Mouse (Mus musculus) erythroblast, adult 5-6 weeks (primary cell): ENCODE measurements around the gene Sh2b1. TPM values are rescaled to one million over a fixed set of nuclear protein-coding genes. Genes with fewer than 3 reads are reported as not detected.
A peak's percentile ranks its signal among the peaks of the same experiment; 100 is the strongest.

Experiments used
- ATAC-seq: replicated peaks from 2 replicates; pipeline ENCODE4 v1.8.0; 2016; ENCODE audit warnings: moderate number of reproducible peaks, mild to moderate bottlenecking, moderate TSS enrichment, inconsistent platforms; ENCODE audit not compliant: poor library complexity, low FRiP score, severe bottlenecking
- total RNA-seq, 2 experiments: library from RNA; stranded (forward) in 1 of 2; stranded (reverse) in 1 of 2; fragments of 150-400 nt in 1 of 2; fragments of 200-764, 138-1000 nt in 1 of 2; gene quantifications; 2 replicates each; pipeline versions ENCODE4 v1.2.3 to v1.2.4; 2015 to 2017; ENCODE audit warnings: low replicate concordance in 2 of 2

Gene Sh2b1
- total RNA-seq, 2 experiments from 2014 or later, result 4.0 to 19.6 TPM

DNA sequence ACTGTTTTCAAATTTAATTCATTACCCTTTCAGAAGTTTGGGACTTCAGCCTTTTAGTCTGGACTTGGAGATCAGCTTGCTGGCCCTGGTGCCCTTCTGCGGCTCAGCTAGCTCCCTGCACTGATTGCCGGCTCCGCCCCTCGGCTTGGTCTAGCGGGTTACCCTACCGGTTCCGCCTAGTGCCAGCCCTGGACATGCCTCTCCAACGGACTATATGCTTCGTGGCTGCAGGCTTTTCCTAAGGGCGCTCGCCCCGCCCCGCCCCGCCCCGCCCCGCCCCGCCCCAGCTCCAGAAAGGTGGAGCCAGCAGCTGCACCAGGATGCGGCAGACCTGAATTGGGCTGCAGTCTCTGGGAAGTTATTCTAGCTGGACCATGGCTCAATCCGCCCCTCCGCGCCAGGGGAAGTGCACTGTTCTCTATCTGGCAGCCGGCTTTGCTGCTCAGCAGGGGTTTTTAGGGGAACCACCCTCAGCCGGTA, 7.2 kb upstream of the Sh2b1 start:
- ATAC-seq, result peak; percentile 71

DNA sequence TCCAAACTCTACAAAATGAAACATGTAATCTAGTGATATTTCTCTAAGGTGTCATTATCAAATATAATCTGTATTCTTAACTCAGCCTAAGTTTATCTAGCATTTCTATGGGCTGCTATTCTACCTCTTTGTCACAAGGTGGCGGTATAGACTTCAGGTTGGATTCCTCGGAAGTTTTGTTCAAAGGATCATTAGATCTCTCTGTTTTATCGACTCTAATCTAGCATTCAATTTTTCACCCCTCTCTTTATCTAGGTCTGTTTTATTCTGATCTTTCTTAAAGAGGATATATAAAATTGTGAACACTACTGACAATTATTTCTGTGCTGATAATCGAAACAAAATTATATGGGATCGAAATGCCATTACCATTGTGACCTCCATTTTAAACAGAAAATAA, 6.5 kb upstream of the Sh2b1 start:
- 0 out of 2 replicates have a peak, but pooled peaks have one; percentile 56 for ATAC-seq

DNA sequence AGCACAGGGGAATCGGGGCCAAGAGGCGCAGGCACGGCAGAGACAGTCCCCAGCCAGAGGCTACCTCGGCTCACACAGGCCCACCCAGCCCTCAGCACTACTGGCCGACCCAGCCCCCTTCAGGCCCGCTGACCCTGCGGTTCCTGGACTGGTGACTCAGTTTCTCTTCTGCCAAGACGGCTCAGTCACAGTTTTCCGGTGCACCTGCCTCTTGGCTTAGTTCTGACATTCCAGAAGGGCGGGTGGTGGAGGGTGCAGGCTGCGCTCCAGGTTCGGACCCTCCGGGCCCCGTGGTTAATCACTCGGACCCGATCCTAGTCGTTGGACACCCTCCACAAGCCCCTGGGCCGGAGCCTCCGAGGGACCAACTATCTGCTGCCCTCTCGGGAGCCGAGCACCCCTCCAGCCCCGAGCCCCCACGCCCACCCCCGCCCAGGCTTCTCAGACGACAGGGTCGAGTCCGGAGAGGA, 703 bp downstream of the Sh2b1 start:
- ATAC-seq, result no peak

DNA sequence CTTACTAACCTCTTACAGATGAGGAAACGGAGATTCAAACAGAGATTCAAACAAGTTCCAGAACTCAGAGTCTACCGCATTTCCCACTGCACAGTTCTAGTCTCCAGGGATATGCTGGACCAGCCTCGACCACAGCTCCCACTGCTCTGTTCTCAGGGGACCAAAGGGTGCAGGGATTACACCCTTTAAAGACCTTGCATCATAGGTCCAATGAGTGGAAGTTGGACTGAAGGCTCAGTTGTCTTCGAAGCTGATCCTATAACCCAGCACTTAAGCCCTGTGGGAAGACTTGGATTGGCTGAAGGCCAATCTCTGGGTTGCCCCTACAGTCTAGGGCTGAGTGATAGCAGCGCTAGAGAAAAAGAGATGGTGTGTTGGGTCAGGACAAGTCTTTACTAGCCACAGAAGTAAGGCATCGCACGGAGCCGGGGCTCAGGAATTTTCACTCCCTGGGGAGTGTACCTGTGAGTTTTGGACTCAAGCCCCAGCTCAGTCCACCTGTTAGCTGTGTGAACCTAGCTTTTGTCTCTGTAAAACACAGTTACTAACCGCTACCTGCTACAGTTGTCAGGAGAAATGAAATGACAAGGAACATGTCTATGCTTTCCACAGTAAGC, 1.6 kb downstream of the Sh2b1 start:
- ATAC-seq, result no peak

DNA sequence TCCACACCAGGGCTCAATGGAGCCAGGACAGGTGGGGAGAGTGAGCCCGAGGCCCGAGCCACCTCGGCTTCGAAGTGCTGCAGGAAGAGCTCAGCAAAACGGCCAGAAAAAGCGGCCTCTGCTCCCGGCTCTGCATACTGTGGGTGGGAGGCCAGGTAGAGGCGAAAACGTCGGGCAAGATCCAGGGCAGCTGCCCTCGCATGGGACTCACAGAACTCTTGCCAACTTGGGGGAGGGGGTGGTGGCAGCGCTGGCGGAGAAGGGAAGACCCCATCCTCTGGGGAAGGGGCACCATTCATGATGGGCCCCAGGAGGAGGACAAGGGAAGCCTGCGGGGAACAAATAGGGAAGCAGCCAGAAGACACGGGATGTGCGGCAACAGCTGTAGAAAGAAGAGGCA, 2.5 kb downstream of the Sh2b1 start:
- no peak for ATAC-seq

DNA sequence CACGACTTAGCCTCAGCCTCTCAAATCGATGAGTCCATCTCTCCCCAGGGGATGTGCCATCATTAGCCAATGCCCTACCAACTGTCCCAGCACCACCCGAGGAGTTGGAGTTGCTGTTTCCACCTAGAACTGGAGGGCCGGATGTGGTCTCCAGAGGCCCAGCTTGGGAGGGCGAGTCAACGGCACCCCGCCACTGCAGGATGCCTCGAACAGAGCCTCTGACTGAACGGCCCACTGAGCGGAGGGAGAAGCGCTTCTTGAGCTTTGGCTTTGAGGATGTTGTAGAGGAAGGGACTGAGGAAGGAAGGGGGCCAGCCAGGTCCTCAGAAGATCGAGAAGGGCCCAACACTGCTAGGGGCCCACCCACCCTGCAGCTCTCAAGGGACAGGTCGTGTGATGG, 2.9 kb downstream of the Sh2b1 start:
- no peak for ATAC-seq

DNA sequence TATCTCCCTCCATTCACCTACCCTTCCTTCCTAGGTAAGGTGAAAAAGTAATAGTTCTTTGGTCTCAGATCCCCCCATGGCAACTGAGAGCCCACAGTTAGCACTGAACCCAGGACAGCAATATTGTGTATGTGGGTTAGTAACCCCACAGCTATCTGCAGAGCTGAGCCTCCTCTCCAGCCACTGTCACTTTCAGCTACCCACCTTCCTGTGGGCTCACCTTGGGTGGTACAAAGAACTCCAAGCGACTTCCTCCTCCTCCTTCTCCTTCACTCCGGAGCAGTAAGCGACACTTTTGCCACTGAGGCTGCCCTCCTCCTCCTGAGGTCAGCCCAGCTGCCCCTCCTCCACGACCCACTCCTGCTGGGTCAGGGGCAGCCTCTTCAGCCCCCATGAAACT, 3.4 kb downstream of the Sh2b1 start:
- ATAC-seq, result no peak

DNA sequence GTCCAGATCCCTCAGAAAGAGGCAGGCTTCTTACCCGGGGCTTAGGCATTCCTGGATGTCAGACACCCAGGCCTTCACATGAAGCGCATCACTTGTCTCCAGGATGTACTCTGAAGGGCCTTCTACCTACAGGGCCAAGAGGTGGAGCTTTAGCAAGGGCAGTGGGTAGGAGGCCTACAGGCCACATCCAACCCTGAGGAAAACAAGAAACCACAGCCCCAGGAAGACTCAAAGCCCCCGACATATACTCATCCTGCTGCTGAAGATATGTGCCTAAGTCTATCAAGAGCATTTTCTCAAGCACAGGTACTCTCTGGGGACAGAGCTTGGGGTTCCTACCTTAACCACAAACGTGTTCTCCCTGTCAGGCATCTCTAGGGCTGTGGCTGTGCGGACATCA, 3.9 kb downstream of the Sh2b1 start:
- ATAC-seq, result no peak

DNA sequence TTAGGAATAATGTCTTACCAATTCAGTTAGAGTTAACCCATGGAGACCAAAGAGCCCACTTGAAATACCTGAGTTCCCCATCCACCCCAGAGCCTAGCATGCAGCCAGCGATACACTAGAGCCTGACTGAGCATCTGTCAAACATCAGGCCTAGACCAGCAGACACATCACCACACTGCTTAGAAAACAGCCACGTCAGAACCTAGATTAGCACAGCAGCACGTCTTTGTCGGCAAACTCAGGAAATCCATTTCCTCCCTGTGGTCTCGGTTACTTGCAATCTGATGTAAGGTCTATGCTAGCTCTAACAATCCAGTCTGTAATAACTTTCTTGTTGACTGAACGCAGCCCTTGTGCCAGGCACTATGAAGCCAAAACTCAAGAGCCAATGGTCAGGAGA, 5.1 kb downstream of the Sh2b1 start:
- ATAC-seq, result no peak

DNA sequence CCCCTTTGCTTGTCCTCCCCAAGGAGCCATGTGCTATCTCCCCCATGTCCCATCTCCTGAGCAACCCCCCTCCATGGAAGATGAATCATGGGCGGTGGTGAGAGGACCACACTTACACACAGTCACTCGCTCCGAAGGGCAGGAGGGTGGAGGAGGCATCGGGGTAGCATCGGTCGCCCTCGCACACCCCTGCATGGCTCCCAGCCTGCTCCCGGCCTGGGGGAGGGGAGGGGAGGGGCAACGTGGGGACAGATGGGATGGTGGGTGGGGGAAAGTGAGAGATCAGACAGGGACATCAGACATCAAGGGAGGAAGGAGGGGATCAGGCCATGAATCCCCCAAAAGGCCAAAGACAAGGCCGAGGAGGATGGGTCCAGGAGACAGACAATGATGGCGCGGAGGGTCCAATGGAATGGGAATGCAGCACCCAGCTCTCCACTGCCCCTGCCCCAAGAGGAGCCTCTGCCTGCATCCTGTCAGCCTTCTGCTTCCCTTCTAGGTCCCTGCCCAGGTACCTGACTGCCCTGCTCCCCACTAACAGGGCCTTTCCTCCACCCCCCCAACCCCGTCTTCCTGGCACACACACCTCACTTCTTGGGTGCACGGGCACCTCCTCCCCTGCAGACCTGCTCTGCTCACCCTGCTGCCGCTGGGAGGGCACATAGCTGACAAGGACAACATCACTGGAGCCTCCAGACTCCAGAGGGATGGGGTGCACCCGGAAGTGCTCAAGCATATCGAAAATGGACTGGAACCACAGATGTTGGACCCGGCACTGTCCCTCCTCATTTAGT, 7.2 kb downstream of the Sh2b1 start:
- ATAC-seq, result no peak

DNA sequence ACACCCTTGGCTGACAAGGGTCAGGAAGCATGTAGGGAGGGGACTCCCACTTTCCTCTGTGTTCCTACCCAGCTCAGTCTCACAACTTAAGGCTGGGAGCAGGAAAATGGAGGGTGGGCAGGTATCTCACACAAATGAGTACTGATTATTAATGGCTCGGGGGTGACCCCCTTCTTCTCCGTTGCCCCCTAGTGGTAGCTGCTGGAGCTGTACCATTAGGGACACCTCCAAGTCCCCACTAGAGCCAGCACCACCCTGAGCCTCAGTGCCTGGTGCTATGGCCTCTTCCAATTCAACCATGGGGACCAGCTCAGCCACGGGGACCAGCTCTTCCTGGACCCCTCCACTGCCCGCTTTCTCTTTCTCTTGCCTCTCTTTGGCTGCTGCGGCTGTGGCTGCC, 8.0 kb downstream of the Sh2b1 start:
- peak; percentile 75 for ATAC-seq

DNA sequence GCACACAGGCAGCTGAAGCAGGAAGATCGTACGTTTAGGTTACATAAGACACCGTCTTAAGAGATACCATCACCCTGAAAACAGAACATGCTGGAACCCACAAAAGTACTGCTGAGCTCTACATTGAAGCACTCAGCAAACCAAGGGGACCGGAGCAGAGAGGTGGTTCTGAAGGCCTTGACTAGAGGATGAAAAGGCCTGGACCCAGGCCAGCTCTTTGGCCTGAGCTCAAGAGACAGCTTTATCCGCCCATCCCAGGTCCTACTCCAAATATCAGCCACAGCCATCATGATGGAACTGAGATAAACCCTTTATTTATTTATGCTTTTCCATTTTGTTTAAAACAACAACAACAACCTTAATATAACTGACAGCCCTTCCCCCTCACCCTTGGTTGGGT, 8.5 kb downstream of the Sh2b1 start:
- ATAC-seq, result no peak

DNA sequence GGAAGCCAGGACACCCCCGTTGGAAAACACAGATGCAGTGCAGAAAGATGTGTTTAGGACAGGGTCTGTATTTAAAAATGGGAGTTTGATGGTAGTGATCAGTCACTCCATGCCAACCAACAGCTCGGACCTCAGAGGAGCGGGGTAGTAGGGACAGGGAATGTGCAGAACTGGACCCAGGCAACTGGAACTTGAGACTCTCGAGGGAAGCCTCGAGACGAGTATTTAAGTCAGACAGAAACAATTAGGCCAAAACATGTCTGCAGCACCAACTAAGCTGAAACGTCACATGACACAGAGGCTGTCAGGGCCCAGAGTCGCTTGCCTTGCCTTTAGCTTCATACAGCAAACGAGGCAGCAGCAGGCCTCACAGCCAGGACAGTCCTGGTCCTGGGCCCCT, 9.1 kb downstream of the Sh2b1 start:
- ATAC-seq, result no peak

DNA sequence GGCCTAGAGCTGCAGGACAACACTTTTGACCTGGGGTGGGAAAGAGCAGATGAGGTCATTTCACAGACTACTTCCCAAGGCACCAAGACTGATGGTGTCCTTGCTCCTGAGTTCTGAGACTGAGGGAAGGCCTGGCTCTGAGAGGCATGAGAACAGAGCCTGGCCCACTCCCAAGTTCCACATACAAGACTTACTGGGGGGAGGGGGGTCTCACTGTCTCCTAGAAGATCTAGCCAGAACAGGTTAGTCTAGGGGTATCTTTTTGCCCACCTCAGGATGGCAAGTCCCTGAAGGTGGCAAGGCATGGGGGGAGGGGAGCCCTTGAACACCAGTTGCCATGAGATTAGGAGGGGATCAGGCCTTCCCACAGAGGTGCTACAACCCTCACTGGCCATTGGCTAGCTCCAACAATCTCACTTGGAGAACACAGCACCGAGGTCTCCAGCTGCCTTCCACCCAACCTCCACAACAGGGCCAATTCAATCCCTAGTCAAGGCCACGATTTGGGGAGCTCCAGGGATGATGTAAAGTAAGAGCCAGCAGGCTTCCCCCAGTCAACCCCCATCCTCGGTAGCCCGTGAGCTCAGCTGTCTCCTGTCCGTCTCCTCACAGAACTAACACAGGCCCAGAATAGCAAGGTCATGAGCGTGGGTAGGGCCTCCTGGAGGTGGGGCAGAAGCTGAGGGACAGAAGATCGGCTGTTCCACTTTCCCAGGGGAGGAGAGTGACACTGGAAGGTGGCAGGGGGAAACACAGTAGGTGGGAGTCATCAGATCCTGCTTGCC, 9.8 kb downstream of the Sh2b1 start:
- no peak for ATAC-seq

DNA sequence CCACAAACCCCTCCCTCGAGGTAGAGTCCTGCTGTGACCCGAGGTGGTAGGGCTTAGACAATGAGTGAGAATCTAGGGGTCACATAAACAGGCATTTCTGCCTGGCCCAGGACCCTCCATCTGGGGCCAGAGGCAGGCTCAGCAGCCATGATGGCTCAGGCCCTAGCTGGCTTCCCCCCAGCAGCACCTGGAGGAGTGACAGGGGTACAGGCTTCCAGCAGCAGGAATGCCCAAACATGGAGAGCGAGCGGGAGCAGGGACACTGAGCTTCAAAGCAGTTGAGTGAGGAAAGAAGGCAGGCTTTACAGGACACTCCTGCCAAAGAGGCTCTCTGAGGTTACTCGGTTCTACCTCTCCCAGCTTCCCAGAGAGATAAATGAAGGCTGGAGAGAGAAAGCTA, 10.4 kb downstream of the Sh2b1 start:
- ATAC-seq, result no peak

DNA sequence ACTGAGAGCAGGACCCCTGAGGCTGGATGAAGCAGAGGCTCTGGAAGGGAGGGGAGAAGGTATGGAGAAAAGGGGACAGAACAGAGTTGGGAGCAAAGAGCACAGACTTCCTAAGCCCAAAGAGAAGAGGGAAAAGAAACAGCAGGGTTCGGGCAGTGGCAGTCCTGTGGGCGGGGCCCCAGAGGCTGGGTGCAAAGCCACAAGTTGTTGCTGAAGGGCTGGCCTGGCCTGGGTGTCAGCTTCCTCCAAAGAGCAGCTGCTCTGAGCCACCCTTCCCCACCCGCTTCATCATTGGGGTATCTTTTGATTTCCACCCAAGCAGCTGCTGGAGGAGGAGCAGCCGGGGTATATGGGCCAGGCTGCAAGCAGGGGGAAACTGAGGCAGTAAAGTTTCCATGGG, 11.1 kb downstream of the Sh2b1 start:
- no peak for ATAC-seq

DNA sequence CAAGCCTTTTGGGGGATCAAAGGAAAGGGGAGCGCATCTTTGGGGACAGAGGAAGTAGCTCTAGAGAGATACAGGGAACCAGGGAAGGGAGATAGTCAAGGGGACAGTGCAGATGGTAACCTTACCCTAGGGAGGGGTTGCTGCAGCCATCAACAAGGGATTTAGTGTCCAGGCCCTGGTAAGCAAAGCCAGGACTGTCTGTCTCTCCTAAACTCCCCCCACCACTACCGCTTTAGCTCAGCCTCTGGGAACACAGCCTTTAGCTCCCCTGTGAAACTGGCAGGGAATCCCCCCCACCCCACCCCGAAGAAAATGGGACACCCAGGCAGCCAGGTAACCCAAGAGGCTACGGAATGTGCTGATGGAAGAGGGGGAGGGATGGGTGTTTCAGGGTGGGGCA, 11.7 kb downstream of the Sh2b1 start:
- ATAC-seq, result no peak

DNA sequence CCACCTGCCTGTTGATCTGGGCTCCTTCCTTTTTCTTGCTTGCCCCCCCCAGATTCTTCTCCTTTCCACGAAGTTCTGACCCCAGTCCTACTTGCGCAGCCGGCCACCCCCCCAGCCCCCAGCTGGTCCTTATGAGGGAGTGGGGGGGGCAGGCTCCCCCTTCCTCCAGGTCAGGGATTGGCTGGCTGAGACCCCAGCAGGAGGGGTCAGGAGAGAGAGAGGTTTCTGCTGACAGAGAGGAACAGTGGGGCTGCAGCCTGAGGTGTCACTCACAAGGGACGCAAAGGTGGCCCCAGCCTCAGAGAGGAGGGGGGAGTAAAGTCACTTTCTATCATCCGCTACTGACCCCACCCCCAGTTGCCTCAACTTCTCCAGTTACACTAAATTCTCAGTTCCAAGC, 12.2 kb downstream of the Sh2b1 start, which contains the start of gene Atp2a1:
TSS of gene Atp2a1 (minus strand) at position 105 of the 400 bp plus-strand sequence.
- ATAC-seq, result no peak

DNA sequence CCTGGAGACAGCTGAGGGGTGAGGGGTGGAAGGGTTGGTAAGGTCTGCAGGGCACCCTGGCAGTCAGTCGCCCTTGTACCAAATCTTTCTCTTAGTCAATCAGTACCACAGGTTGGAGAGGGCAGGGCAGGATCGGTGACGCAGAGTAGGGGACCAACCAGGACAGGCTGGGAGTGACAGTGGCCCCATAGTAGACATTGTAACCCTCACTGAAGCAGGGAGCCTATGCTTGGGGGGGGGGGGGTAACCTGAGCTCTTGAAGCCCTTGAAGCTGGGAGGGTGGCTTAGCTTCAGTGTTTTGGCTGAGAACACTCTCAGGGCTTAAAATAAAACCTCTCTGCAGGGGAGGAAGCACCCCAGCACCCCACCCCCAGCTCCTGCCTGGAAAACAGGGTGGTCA, 13.6 kb downstream of the Sh2b1 start:
- ATAC-seq, result no peak

DNA sequence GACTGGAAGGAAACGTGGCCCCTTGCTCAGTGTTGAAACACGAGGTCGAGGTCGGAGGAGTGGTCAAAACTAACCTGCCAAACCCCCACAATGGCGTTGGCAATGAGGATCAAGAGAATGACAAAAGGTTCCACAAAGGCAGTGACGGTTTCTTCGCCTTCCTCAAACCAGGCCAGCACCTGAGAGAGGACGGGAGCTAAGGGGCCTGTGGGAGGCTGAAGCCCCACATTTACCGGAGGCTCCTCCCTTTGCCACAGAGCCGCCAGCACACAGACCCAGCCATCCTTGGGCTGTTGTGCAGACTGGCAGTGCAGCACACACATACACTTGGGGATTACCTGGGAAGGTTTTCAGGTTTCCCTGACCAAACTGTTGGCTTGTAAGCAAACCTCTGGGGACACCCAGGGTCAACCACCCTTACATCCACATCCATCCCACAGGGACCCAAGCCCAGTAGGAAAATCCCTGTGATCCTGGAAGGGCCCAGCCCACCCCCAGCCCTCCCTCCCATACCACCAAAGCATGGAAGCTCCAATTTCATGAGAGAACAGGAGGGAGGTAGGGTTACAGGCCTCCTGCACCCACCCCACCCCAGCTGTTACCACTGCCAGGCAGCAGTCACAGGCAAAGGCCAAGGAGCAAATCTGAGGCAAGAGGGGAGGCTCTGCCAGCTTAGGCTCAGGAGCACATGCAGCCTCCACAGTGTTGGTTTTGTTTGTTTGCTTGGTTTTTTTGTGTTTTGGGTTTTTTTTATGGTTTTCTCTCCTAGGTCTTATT, 14.4 kb downstream of the Sh2b1 start:
- no peak for ATAC-seq
